Mouse (Mus musculus): ENCODE measurements around the gene Cped1. TPM values are rescaled to one million over a fixed set of nuclear protein-coding genes. Genes with fewer than 3 reads are reported as not detected.

Cped1 gene
- total RNA-seq, 1 experiment from 2014 or later, result 1.8 TPM

DNA sequence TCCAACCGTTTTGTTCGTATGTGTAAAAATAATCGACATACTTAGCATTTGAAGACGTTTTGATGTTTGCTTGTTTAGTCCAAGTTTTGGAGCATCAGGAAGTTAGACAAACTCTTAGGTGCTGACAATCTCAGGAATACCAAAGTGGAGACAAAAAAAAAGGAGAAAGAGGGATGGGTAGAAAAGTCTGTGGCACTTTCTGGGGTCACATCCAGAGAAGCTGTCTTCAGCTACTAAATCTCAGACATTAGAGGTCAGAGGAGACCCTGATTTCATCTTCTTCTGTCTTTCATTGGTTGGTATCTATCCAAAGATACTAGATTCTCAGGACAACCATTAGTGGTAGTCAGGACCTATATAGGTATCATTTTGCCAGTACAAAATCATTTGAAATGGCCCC lies 5.4 kb downstream of the Cped1 start:
- no peak for ATAC-seq (replicated peaks in 1 of 2; ENCODE audit: insufficient read depth in 1 of 2, low FRiP score in 2 of 2, low TSS enrichment in 1 of 2, low read depth in 1 of 2, poor library complexity in 2 of 2, severe bottlenecking in 2 of 2)

- no peak for ATAC-seq (replicated peaks in 1 of 2; ENCODE audit: insufficient read depth in 1 of 2, low FRiP score in 2 of 2, low TSS enrichment in 1 of 2, low read depth in 1 of 2, poor library complexity in 2 of 2, severe bottlenecking in 2 of 2)
Measured at GRCm38 (mm10) chr6:21993070-21993469, 7.4 kb downstream of the Cped1 start.

GRCm38 (mm10) chr6:21998131-21998530 lies 12.4 kb downstream of the Cped1 start:
- ATAC-seq (replicated peaks in 1 of 2; ENCODE audit: insufficient read depth in 1 of 2, low FRiP score in 2 of 2, low TSS enrichment in 1 of 2, low read depth in 1 of 2, poor library complexity in 2 of 2, severe bottlenecking in 2 of 2), result peak; percentile 36 to 48; a peak in 3 of 4 replicates

- no peak for ATAC-seq (replicated peaks in 1 of 2; ENCODE audit: insufficient read depth in 1 of 2, low FRiP score in 2 of 2, low TSS enrichment in 1 of 2, low read depth in 1 of 2, poor library complexity in 2 of 2, severe bottlenecking in 2 of 2)
Measured at GRCm38 (mm10) chr6:21999025-21999424, 13.3 kb downstream of the Cped1 start.

GRCm38 (mm10) chr6:22000086-22000485 lies 14.4 kb downstream of the Cped1 start:
- no peak for ATAC-seq (replicated peaks in 1 of 2; ENCODE audit: insufficient read depth in 1 of 2, low FRiP score in 2 of 2, low TSS enrichment in 1 of 2, low read depth in 1 of 2, poor library complexity in 2 of 2, severe bottlenecking in 2 of 2)

DNA sequence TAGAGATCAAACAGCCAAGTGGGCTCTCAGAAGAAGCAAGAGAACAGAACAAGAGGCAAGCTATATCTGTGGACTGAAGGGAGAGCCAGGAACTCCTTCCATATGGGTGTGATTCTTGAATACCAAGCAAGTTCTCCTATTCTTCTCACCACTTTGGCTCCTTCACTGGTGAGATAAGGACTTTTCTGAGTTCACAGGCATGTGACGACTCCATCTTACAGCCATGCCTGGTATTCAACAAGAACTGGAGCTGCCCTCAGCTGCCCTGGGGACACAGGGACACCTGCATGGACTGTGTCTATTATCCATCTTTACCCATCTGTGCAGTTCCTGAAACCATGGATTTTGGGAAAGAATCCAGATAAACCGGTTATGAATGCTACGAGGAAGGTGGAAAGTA lies 15.2 kb downstream of the Cped1 start:
- ATAC-seq (replicated peaks in 1 of 2; ENCODE audit: insufficient read depth in 1 of 2, low FRiP score in 2 of 2, low TSS enrichment in 1 of 2, low read depth in 1 of 2, poor library complexity in 2 of 2, severe bottlenecking in 2 of 2), result no peak

DNA sequence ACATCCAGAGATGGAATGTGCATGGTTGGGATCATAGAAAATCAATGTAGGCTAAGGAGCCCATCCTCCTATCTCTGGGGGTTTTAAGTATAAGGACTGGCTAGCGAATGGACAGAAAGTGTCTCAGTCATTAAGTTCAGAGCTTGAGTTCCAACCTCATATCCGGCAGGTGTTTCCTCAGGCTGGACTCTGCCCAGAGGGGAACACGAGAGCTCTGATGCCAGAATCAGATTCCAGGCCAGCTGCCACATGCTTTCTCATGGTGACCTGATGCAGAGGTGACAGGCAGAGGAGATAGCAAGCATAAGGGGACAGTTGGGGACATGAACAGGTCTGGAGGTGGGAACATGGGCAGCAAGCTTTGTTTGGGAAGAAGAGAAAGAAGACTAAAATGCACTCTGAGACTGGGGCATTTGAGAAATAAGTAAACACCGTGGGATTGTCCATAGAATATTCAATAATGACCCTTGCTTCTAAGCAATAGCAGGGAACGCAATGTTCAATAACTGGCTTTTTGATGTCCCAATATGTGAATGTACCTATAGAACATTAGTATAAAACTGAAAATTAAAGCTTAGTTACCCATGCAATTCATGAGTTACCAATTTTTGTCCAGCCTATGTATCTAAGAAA lies 15.7 kb downstream of the Cped1 start:
- ATAC-seq (replicated peaks in 1 of 2; ENCODE audit: insufficient read depth in 1 of 2, low FRiP score in 2 of 2, low TSS enrichment in 1 of 2, low read depth in 1 of 2, poor library complexity in 2 of 2, severe bottlenecking in 2 of 2), result no peak

GRCm38 (mm10) chr6:22002521-22003199 lies 16.9 kb downstream of the Cped1 start:
- peak; percentile 63 to 79 for ATAC-seq (replicated peaks in 1 of 2; ENCODE audit: insufficient read depth in 1 of 2, low FRiP score in 2 of 2, low TSS enrichment in 1 of 2, low read depth in 1 of 2, poor library complexity in 2 of 2, severe bottlenecking in 2 of 2)

DNA sequence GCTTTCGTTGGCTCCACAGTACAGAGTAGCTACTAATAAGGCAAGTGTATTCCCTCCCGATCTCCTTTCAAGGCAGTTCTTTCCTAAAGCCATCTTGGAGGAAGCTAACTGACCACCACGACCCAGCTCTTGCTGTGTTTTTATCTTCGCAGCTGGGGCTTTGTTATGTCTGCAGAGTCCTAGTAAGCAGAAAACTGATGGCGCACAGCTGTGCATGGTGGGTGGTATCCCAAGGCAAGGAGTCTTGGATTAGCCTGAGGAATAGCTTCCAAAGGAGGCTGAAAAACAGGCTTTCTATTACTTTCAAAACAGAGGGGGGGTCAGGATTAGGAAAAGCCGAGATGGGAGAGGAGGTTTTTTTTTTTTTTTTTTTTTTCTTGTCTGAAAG lies 17.5 kb downstream of the Cped1 start:
- ATAC-seq (replicated peaks in 1 of 2; ENCODE audit: insufficient read depth in 1 of 2, low FRiP score in 2 of 2, low TSS enrichment in 1 of 2, low read depth in 1 of 2, poor library complexity in 2 of 2, severe bottlenecking in 2 of 2), result no peak; a peak in 1 of 4 replicates

- ATAC-seq (replicated peaks in 1 of 2; ENCODE audit: insufficient read depth in 1 of 2, low FRiP score in 2 of 2, low TSS enrichment in 1 of 2, low read depth in 1 of 2, poor library complexity in 2 of 2, severe bottlenecking in 2 of 2), result no peak
Measured at GRCm38 (mm10) chr6:22003959-22004543, 18.3 kb downstream of the Cped1 start.

- no peak for ATAC-seq (replicated peaks in 1 of 2; ENCODE audit: insufficient read depth in 1 of 2, low FRiP score in 2 of 2, low TSS enrichment in 1 of 2, low read depth in 1 of 2, poor library complexity in 2 of 2, severe bottlenecking in 2 of 2)
Measured at GRCm38 (mm10) chr6:22008346-22008745, 22.6 kb downstream of the Cped1 start.

DNA sequence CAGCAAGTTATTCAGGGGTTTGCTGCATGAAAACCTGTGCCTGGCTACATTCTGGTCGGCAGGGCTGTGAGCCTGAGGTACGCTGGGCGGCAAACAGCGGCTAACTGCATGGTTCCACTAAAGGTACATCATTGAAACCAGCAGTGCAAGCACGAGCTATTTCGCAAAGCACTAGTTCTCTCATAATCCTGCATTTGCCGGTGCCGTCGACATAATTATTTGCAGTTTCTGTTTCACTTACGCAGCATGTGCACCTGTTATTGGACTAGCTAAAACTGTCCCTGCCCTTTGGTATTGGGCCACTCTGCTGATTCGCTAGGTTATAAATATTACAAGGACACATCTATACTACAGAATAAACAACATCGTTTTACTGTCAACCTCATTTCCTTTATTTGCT lies 24.5 kb downstream of the Cped1 start:
- no peak for ATAC-seq (replicated peaks in 1 of 2; ENCODE audit: insufficient read depth in 1 of 2, low FRiP score in 2 of 2, low TSS enrichment in 1 of 2, low read depth in 1 of 2, poor library complexity in 2 of 2, severe bottlenecking in 2 of 2)

DNA sequence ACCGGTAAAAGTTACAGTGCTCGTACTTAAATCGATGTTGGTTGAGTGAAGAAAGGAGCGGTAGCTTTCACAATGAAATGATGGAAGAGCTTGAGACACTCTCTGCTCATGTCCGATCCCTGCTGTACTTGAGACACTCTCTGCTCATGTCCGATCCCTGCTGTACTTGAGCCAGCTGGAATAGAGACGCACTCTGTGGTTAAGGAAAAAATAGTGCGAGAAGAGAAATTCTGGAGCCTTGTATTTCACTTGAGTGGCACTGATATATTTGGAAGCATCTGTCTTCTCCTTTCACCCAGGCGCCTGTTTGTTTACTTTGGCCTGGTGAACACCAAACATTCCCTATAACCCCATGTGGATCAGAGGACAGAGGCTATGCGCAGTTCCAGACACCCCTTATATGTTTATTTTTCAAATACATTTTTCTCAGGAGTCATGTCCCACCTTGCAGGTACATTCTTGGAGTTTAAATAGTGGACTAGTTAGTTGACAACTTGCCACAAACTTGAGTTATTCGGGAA lies 25.1 kb downstream of the Cped1 start:
- no peak for ATAC-seq (replicated peaks in 1 of 2; ENCODE audit: insufficient read depth in 1 of 2, low FRiP score in 2 of 2, low TSS enrichment in 1 of 2, low read depth in 1 of 2, poor library complexity in 2 of 2, severe bottlenecking in 2 of 2)

- no peak for ATAC-seq (replicated peaks in 1 of 2; ENCODE audit: insufficient read depth in 1 of 2, low FRiP score in 2 of 2, low TSS enrichment in 1 of 2, low read depth in 1 of 2, poor library complexity in 2 of 2, severe bottlenecking in 2 of 2)
Measured at GRCm38 (mm10) chr6:22011546-22011945, 25.8 kb downstream of the Cped1 start.

DNA sequence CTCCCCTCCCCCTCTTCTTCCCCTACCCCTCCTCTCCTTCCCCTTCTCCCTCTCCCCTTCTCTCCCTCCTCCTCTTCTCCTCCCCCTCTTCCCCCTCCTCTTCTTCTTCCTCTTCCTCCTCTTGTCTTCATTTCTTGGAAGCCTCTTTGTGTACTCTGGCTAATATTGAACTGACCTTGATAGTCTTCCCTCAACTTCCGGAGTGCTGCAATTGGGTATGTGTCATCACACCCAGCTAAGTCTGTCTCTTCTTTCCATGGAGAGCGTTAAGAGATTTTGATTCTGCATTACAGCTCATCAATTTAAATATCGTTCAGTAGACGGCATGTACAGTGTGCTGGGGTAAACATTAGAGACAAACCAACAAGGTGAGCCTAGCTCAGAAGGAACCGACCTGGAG lies 26.4 kb downstream of the Cped1 start:
- ATAC-seq (replicated peaks in 1 of 2; ENCODE audit: insufficient read depth in 1 of 2, low FRiP score in 2 of 2, low TSS enrichment in 1 of 2, low read depth in 1 of 2, poor library complexity in 2 of 2, severe bottlenecking in 2 of 2), result no peak

GRCm38 (mm10) chr6:22012501-22012900 lies 26.8 kb downstream of the Cped1 start:
- ATAC-seq (replicated peaks in 1 of 2; ENCODE audit: insufficient read depth in 1 of 2, low FRiP score in 2 of 2, low TSS enrichment in 1 of 2, low read depth in 1 of 2, poor library complexity in 2 of 2, severe bottlenecking in 2 of 2), result no peak

GRCm38 (mm10) chr6:22013394-22013793 lies 27.7 kb downstream of the Cped1 start:
- ATAC-seq (replicated peaks in 1 of 2; ENCODE audit: insufficient read depth in 1 of 2, low FRiP score in 2 of 2, low TSS enrichment in 1 of 2, low read depth in 1 of 2, poor library complexity in 2 of 2, severe bottlenecking in 2 of 2), result no peak

DNA sequence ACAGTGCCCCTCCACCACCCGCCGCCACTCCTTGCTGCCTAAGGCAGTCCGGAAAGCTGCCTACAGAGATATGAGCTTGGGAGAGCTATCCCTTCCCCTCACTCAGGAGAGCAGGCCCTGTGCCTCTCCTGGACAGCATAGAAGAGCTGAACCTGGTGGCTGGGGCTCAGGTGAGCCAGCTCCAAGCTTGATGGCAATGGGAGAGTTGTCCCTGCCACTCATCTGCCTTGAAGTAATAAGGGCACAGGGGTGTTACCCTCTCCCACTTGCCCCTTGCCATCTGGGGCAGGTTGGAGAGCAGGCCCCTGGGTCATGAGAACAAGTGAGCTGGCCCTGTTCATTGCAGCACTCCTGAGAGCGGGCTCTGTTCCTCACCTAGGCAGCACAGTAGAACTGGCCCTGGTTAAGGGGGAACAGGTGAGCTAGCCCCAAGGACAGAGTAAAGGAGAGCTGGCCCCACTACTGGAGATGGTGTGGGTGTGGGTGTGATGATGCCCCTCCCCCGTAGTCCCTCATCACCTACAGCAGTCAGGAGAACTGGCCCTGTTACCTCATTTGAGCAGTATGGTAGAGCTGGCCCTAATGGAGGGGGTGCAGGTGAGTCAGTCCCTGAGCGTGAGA lies 28.7 kb downstream of the Cped1 start:
- no peak for ATAC-seq (replicated peaks in 1 of 2; ENCODE audit: insufficient read depth in 1 of 2, low FRiP score in 2 of 2, low TSS enrichment in 1 of 2, low read depth in 1 of 2, poor library complexity in 2 of 2, severe bottlenecking in 2 of 2)

All from hematopoietic stem cell, adult 5-6 weeks (primary cell).